In genomic region chr2:20655341-20655612, GRCm38 (mm10) we compare ENCODE assay signal across 12 mouse cellular contexts.
"Had no signal": no experiment of that assay in that cellular context is flagged by ENCODE, and none has a peak within 500 bp of the region (broad histone marks: within the 10 kb centered on the region; RNA-seq: fewer than 3 reads in every experiment).

No protein-coding gene starts in this region.

- H3K36me3 ChIP-seq: liver, embryonic 13.5 days; midbrain, embryonic 13.5 days had no signal

- H3K4me3 ChIP-seq: left cerebral cortex, adult 2 months; liver, embryonic 13.5 days; midbrain, embryonic 13.5 days had no signal

- ATAC-seq: midbrain, embryonic 13.5 days; midbrain, embryonic 16.5 days had no signal

- H3K9ac ChIP-seq: liver, embryonic 13.5 days; midbrain, embryonic 13.5 days had no signal

- DNase-seq: kidney, adult 11 months; kidney, postnatal 25 days; layer of hippocampus, postnatal 36 days; liver, embryonic 13.5 days; lung, adult 2 months; lung, postnatal 14 days; lung, postnatal 4 days; thymus, adult 18-20 months; thymus, postnatal 36 days had no signal

- H3K4me2 ChIP-seq: liver, embryonic 13.5 days; midbrain, embryonic 13.5 days had no signal

- H3K27ac ChIP-seq: left cerebral cortex, adult 2 months; liver, embryonic 13.5 days; midbrain, embryonic 13.5 days had no signal

- H3K27me3 ChIP-seq: liver, embryonic 13.5 days; midbrain, embryonic 13.5 days had no signal

- H3K4me1 ChIP-seq: liver, embryonic 13.5 days; midbrain, embryonic 13.5 days had no signal

- H3K9me3 ChIP-seq: liver, embryonic 13.5 days; midbrain, embryonic 13.5 days had no signal
